Mouse (Mus musculus) forebrain, embryonic 15.5 days (tissue): ENCODE measurements around the gene Pcgf2. TPM values are rescaled to one million over a fixed set of nuclear protein-coding genes. Genes with fewer than 3 reads are reported as not detected.

Experiments
- ATAC-seq: fragments of 200-750 bp; cut with Nextera tagmentation; replicated peaks from 2 replicates; pipeline ENCODE4 v1.8.0; 2017; ENCODE audit warnings: mild to moderate bottlenecking, moderate TSS enrichment, moderate library complexity
- H3K27ac ChIP-seq: fragments of 300-500 bp; sonication (generic); replicated peaks from 2 replicates; pipeline ENCODE4 v1.5.1; 2015; ENCODE audit warnings: mild to moderate bottlenecking, inconsistent platforms
- H3K27me3 ChIP-seq: fragments of 300-500 bp; sonication (generic); 2 replicates; pipeline ENCODE4 v1.6.1; 2015; ENCODE audit warnings: inconsistent platforms
- H3K36me3 ChIP-seq: fragments of 300-500 bp; sonication (generic); 2 replicates; pipeline ENCODE4 v1.6.1; 2015; ENCODE audit warnings: mild to moderate bottlenecking, inconsistent platforms
- H3K4me1 ChIP-seq: fragments of 300-500 bp; sonication (generic); 2 replicates; pipeline ENCODE4 v1.6.1; 2015; ENCODE audit warnings: inconsistent platforms
- H3K4me2 ChIP-seq: fragments of 300-500 bp; sonication (generic); replicated peaks from 2 replicates; pipeline ENCODE4 v1.6.1; 2015; ENCODE audit warnings: mild to moderate bottlenecking, inconsistent platforms
- H3K4me3 ChIP-seq: fragments of 300-500 bp; sonication (generic); 2 replicates; pipeline ENCODE4 v1.5.1; 2015; ENCODE audit warnings: mild to moderate bottlenecking, inconsistent platforms
- H3K9ac ChIP-seq: fragments of 300-500 bp; sonication (generic); replicated peaks from 2 replicates; pipeline ENCODE4 v1.6.1; 2015; ENCODE audit warnings: mild to moderate bottlenecking, inconsistent platforms
- H3K9me3 ChIP-seq: fragments of 300-500 bp; sonication (generic); 2 replicates; pipeline ENCODE4 v1.6.1; 2016; ENCODE audit warnings: inconsistent platforms
- WGBS: fragments of 180-500 bp; shearing (Covaris S2); methylation state at CpG from one replicate; pipeline ENCODE4 v1.1.7; 2015; ENCODE audit warnings: mixed read lengths; 5-methylcytosine and 5-hydroxymethylcytosine counted together
- polyA plus RNA-seq: library from polyadenylated mRNA; unstranded; fragments of >200 nt; fragmentation: Nextera tagmentation; extraction: Ambion mirVana; gene quantifications from 2 replicates; pipeline ENCODE4 v1.2.1, GENCODE M21; 2015

The Pcgf2 gene
- 18.1 and 18.8 TPM in 2 replicates for polyA plus RNA-seq

DNA sequence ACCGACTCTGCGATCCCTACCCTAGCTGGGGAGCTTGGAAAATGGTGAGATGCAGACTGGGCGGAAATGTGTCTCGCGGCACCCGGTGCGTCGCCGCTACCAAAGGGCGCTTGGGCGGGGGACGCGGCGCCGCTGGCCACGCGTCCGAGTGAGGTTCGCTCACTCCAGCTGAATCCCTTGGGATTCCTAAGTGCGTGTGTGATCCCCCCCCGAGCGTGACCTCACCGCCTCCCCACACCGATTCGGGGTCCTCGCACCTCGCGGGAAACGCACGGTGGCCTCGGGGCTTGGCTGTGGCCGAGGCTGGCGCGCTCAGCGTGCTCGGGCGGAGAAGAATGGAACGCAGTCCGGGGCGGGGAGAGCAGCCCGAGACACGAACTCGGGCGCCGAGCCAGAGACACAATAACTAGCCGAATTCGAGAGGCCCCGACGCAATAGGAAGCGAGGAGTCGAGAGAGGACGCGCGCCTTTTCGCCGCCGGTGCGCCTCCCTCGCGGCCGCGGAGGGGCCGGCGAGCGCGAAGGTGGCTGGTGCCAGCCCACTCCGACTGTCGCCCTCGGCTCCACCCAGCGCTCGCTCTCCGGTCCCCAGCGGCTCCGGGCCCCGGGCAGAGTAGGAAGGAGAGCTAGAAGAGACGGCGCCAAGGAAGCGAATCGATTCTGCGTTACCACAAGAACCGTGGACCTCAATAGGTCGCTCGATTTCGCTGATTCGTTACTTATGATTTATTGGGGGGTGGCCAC, at the start of gene Pcgf2:
TSS of gene Pcgf2 (minus strand) at position 495 of the 743 bp plus-strand sequence.
- Histone ChIP-seq H3K27ac (peak within 1 kb of the TSS; percentile 98), H3K4me3 (peak within 1 kb of the TSS; percentile 93), H3K9ac (peak within 1 kb of the TSS; percentile 97), H3K36me3 (no peaks in the 10 kb centered on the region), H3K27me3 (no peaks in the 10 kb centered on the region), H3K4me1 (peaks cover 56% of the 10 kb centered on the region), H3K4me2 (peak within 1 kb of the TSS; percentile 82), H3K9me3 (no peaks in the 10 kb centered on the region)
- WGBS = under 1% methylated on average over 85 of the region's 85 CpGs
- peak; percentile 12 for ATAC-seq

DNA sequence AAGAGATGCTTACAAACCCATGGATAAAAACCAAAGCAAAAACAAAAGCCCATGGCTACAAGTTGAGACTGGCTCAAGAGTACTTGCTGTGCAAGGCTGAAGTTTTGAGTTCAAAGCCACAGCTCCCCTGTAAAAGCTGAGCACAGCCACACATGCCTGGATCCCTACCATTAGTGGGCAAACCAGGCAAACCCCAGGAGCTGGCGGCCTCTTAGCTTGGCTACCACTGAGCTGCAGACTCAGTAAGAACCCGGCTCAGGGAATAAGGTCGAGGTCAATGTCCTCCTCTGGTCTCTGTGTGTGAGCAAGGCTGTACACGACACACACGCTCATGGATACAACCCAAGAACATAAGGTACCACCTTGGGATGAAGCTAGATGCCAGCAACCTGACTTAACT, 48.2 kb upstream of the Pcgf2 start:
- Histone ChIP-seq H3K4me1 (peaks cover 9% of the 10 kb centered on the region), H3K27ac (no peak overlapping the region), H3K9me3 (no peaks in the 10 kb centered on the region), H3K4me2 (no peak overlapping the region), H3K36me3 (peaks cover 67% of the 10 kb centered on the region), H3K4me3 (no peak overlapping the region), H3K27me3 (no peaks in the 10 kb centered on the region), H3K9ac (no peak overlapping the region)
- WGBS = 91% methylated on average over 5 of the region's 5 CpGs
- ATAC-seq = no peak

DNA sequence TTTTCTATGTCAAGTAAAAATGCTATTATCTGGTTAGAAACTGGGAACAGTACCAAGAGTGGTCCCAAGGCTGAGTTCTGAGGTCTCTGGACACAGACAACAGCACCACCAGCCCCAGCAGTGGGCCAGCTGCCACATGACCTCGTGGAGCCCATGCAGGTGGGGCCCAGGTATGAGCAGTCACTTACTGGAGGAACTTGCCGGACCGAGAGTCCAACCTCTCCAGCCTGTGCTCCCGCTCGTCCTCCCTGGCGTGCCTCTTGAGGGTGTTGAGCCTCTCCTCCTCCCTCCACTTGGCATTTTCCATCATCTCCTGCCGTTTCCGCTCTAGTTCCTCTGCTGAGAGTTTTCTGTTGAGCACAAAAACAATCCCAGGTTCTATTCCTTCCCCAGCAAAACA, 47.5 kb upstream of the Pcgf2 start:
- peaks cover 60% of the 10 kb centered on the region for H3K36me3 ChIP-seq
- no peak overlapping the region for H3K27ac ChIP-seq
- no peak for ATAC-seq

DNA sequence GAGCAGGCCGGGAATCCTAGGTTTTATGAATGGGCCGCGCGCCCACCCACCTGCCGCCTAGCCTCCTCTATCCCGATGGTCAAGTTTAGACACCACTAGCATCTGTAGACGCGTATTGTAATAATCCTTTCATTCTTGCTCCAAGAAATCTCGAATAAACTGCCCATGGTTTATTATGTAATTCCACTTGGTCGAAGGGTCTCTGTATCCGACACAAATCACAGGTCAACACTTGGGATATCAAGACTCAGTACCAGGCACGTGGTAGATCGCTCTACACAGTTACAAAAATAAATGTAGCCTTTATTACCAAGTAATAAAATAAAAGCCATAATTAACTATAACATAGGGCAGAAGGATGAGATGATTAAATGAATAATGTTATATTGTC, 45.0 kb upstream of the Pcgf2 start:
- H3K4me1 ChIP-seq = peaks cover 35% of the 10 kb centered on the region
- peak overlapping the region; percentile 99; the same call in 1 of the 2 replicates for H3K27ac ChIP-seq
- peak overlapping the region; percentile 83 for H3K4me3 ChIP-seq
- peak overlapping the region; percentile 57 for H3K4me2 ChIP-seq
- peak; percentile 30 for ATAC-seq
- H3K9ac ChIP-seq = peak overlapping the region; percentile 30
- H3K9me3 ChIP-seq = no peaks in the 10 kb centered on the region
- no peaks in the 10 kb centered on the region for H3K27me3 ChIP-seq
- 10% methylated on average over 13 of the region's 13 CpGs for WGBS
- H3K36me3 ChIP-seq = peaks cover 40% of the 10 kb centered on the region

More for the DNA sequence above, 47.5 kb upstream of the Pcgf2 start:
- Histone ChIP-seq H3K4me1 (peaks cover 17% of the 10 kb centered on the region), H3K27me3 (no peaks in the 10 kb centered on the region), H3K4me2 (no peak overlapping the region), H3K4me3 (no peak overlapping the region), H3K9me3 (no peaks in the 10 kb centered on the region), H3K9ac (no peak overlapping the region)
- WGBS = 93% methylated on average over 8 of the region's 8 CpGs

DNA sequence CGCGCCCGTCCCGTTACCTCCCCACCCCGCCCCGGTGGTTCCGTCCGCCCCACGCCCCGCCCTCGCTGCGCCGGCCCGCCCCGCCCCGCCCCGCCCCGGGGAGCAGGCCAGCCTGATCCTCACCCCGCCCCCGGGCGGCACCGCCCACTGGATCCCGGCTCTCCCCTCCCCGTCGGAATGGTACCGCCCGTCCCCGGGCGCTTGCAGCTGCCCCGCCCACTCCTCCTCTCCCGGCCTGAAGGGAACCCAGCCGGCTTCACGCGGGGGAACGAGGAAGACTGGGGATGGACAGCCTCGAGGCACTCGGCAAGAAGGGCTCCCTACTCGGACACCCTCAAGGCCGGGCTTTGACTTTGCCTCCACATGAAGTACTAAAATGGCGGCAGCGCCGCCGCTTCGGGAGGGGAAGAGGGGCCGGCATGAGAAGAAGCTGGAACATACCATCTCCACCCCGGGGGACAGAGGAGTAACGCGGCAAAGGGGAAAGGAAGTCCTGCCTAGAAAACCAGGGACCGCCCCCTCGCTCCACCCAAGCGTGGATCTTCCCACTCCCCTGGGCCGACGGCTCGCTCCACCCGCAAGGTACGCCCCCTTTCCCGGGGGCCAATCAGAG, 44.5 kb upstream of the Pcgf2 start:
- Histone ChIP-seq H3K27me3 (no peaks in the 10 kb centered on the region), H3K4me2 (peak overlapping the region; percentile 57), H3K36me3 (peaks cover 35% of the 10 kb centered on the region), H3K4me1 (peaks cover 40% of the 10 kb centered on the region), H3K9me3 (no peaks in the 10 kb centered on the region), H3K9ac (peak overlapping the region; percentile 94), H3K27ac (peak overlapping the region; percentile 99), H3K4me3 (peak overlapping the region; percentile 83)
- peak; percentile 96 for ATAC-seq
- under 1% methylated on average over 42 of the region's 57 CpGs for WGBS

DNA sequence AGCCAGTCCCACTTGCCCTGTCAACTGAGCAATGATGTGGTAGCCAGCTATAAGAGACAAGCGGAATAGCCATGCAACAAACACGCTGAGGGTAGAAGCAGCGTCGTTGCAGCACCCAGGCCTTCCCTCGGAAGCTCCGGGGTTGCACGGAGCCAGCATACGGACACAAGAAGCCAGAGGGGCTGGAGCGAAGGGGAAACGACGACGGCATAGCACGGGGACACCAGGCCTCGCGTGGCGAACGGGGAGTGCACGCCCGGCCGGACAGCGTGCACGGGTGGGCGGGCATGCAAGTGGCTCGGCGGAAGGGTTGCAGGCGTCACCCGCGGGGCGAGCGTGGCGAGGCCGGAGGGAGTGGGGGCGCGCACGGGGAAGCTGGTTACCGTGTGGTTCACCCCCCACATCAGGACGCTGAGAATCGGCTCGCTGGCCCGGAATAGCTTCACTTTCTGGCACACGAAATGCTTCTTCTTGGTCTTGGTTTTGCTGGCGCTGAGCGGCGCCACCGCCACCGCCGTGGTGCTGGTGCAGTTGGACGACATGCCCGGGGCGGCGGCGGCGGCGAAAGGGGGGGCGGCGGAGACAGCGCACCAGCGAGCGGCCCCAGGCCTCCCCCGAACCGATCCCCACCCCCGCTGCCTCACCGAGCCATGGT, 43.9 kb upstream of the Pcgf2 start, which contains the start of gene Pip4k2b:
TSS of gene Pip4k2b (minus strand) at position 642 of the 655 bp plus-strand sequence.
- WGBS = under 1% methylated on average over 45 of the region's 63 CpGs
- ATAC-seq = peak; percentile 33
- peak within 1 kb of the TSS; percentile 99 for H3K27ac ChIP-seq
- peaks cover 29% of the 10 kb centered on the region for H3K36me3 ChIP-seq
- H3K27me3 ChIP-seq = no peaks in the 10 kb centered on the region
- peak within 1 kb of the TSS; percentile 57 for H3K4me2 ChIP-seq
- H3K4me1 ChIP-seq = peaks cover 40% of the 10 kb centered on the region
- H3K4me3 ChIP-seq = peak within 1 kb of the TSS; percentile 83
- H3K9ac ChIP-seq = peak within 1 kb of the TSS; percentile 94
- no peaks in the 10 kb centered on the region for H3K9me3 ChIP-seq

DNA sequence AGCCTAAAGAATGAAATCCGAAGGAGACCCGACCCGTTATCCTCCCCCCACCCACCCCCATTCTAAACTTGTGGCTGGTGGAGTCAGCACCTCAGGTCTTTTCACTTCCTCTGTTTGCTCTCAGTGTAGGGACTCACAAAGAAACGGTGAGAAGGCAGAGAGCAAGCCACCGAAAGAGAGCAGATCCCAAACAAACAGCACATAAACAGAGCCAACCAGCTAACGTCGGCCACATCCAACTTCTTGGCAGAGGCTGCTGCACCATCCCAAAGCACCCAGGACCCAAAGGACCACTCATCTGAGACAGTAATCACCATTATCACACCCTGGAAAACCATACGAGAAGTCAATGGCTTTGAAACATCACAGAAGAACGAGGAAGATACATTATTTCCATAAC, 43.1 kb upstream of the Pcgf2 start:
- peak overlapping the region; percentile 99; the same call in 1 of the 2 replicates for H3K27ac ChIP-seq
- peaks cover 23% of the 10 kb centered on the region for H3K36me3 ChIP-seq
- 30% methylated on average over 9 of the region's 9 CpGs for WGBS
- peak overlapping the region; percentile 81 for H3K9ac ChIP-seq
- no peaks in the 10 kb centered on the region for H3K27me3 ChIP-seq
- H3K4me3 ChIP-seq = peak overlapping the region; percentile 83
- peaks cover 40% of the 10 kb centered on the region for H3K4me1 ChIP-seq
- ATAC-seq = no peak
- no peaks in the 10 kb centered on the region for H3K9me3 ChIP-seq
- peak overlapping the region; percentile 57 for H3K4me2 ChIP-seq

DNA sequence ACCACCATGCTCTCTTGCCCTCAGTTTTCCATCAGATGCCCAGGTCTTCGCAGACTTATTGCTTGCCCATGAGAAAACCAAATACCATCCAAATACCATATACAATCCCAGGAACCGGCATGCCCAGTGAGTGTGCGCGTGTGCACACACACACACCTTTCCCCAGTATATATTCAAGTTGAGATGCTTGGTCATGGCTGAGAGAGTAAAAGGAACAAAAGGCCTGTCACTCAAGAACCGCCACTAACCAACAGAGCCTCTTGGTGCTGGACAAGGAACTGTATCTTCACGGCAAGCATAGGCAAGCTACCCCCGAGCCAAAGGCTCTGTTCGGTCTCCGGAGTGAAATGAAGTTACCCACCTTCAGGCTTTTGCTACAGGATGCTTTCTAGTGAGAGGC, 42.3 kb upstream of the Pcgf2 start:
- Histone ChIP-seq H3K27ac (no peak overlapping the region), H3K4me3 (peak overlapping the region; percentile 83), H3K4me2 (peak overlapping the region; percentile 57), H3K4me1 (peaks cover 46% of the 10 kb centered on the region), H3K27me3 (no peaks in the 10 kb centered on the region), H3K9ac (peak overlapping the region; percentile 81; the same call in 1 of the 2 replicates), H3K9me3 (no peaks in the 10 kb centered on the region), H3K36me3 (peaks cover 16% of the 10 kb centered on the region)
- 69% methylated on average over 9 of the region's 9 CpGs for WGBS
- no peak for ATAC-seq

DNA sequence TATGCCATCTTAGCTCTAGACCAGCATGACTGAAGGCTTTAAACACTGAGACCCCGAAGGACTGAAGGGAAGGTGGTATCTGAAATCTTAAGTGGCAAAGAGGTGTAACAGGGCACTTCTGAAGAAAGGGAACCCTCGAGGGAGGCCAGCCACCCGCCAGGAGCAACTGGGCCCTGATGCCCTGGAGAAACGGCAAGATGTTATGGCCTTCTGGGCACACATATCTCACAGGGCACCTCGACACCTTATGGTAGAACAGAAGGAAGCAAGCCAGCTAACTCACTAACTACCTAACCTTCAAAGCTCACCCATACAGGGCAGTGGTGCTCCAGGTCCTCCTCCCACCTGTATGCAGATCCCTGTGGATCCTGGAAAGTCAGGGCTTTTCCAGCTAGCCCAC, 41.9 kb upstream of the Pcgf2 start:
- WGBS = 91% methylated on average over 5 of the region's 5 CpGs
- no peak overlapping the region for H3K4me3 ChIP-seq

DNA sequence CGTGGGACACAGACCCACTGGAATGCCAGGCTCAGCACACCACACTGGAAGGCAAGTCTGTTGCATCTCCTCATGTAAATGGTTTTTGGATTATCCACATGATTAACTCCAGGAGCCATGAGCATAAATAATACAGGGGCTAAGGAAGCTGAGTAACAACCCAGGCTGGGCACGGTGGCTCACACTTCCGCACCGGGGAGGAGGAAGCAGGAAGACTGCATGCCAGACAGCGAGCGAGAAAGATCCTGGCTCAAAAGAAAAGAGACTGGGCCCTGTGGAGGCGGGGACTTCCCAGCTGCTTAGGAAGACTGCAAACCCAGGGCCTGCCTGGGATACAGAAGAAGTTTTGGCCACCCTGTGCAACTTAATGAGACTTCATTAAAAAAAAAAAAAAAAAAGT, 39.9 kb upstream of the Pcgf2 start:
- Histone ChIP-seq H3K4me3 (no peak overlapping the region), H3K4me2 (no peak overlapping the region), H3K4me1 (peaks cover 43% of the 10 kb centered on the region), H3K9me3 (no peaks in the 10 kb centered on the region), H3K9ac (no peak overlapping the region), H3K36me3 (no peaks in the 10 kb centered on the region), H3K27ac (no peak overlapping the region), H3K27me3 (no peaks in the 10 kb centered on the region)
- WGBS = 36% methylated on average over 7 of the region's 7 CpGs
- no peak for ATAC-seq

More for the DNA sequence above, 41.9 kb upstream of the Pcgf2 start:
- Histone ChIP-seq H3K9ac (no peak overlapping the region), H3K27ac (no peak overlapping the region), H3K27me3 (no peaks in the 10 kb centered on the region), H3K36me3 (peaks cover 12% of the 10 kb centered on the region), H3K4me2 (peak overlapping the region; percentile 57; the same call in 1 of the 2 replicates), H3K9me3 (no peaks in the 10 kb centered on the region), H3K4me1 (peaks cover 48% of the 10 kb centered on the region)
- ATAC-seq = no peak

DNA sequence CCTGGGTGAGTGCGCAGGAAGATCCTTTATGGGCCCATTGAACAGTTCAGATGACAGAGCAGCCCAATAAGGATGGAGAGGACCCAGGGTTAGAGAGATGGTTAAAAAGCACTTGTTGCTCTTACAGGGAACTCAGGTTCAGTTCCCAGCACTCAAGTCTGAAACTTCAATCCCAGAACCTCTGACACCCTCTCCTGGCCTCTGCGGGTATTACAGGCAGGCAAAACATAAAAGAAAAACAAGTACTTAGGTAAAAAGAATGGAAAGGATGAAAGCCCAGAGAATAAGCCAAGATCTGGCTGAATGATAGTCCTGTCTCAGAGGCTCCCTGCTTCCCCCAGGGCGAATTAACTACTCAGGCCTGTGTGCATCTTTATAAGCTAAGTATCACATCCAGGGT, 38.9 kb upstream of the Pcgf2 start:
- H3K27ac ChIP-seq = no peak overlapping the region
- no peak overlapping the region for H3K4me3 ChIP-seq
- no peak for ATAC-seq
- no peaks in the 10 kb centered on the region for H3K36me3 ChIP-seq
- no peak overlapping the region for H3K9ac ChIP-seq
- H3K27me3 ChIP-seq = no peaks in the 10 kb centered on the region
- no peaks in the 10 kb centered on the region for H3K9me3 ChIP-seq
- no peak overlapping the region for H3K4me2 ChIP-seq
- H3K4me1 ChIP-seq = peaks cover 43% of the 10 kb centered on the region
- WGBS = 89% methylated on average over 3 of the region's 3 CpGs

DNA sequence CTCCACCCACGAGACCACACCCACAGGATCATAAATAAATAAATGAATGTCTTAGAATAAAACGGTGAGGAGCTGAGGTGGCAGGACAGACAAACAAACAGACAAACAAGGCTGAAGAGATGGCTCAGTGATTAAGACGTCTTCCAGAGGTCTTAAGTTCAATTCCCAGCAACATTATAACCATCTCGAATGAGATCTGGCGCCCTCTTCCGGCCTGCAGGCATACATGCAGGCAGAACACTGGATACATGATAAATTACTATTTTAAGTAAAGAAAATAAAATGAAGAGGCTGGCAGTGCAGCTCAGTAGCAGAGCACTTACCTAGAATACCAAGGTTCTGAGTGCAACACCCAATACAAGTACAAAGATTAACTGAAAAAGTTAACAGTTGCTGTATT, 38.4 kb upstream of the Pcgf2 start:
- Histone ChIP-seq H3K27ac (no peak overlapping the region), H3K4me3 (no peak overlapping the region), H3K4me1 (peaks cover 41% of the 10 kb centered on the region), H3K36me3 (no peaks in the 10 kb centered on the region), H3K9me3 (no peaks in the 10 kb centered on the region), H3K9ac (no peak overlapping the region), H3K4me2 (no peak overlapping the region), H3K27me3 (no peaks in the 10 kb centered on the region)
- 69% methylated on average over 6 of the region's 6 CpGs for WGBS
- ATAC-seq = no peak
